Mouse (Mus musculus) stomach, embryonic 16.5 days (tissue): ENCODE results near the gene Olfr170. TPM values are rescaled to one million over a fixed set of nuclear protein-coding genes. Genes with fewer than 3 reads are reported as not detected.
"Not testable (repeated sequence)": the region's sequence is repeated elsewhere in the genome, so short reads cannot be mapped to it uniquely, and the experiment has no call there.

Experiments used
- ATAC-seq: fragments of 200-750 bp; cut with Nextera tagmentation; 2 replicates; pipeline ENCODE4 v1.8.0; 2017; ENCODE audit warnings: moderate number of reproducible peaks, moderate TSS enrichment; ENCODE audit not compliant: insufficient read depth, low FRiP score
- H3K27ac ChIP-seq: fragments of 300-500 bp; sonication (generic); 2 replicates; pipeline ENCODE4 v1.5.1; 2014; ENCODE audit warnings: low read length
- H3K27me3 ChIP-seq: fragments of 300-500 bp; sonication (generic); 2 replicates; pipeline ENCODE4 v1.6.1; 2014; ENCODE audit warnings: low read length, control low read depth, mixed read lengths; ENCODE audit not compliant: control insufficient read depth, insufficient read depth
- H3K36me3 ChIP-seq: fragments of 300-500 bp; sonication (generic); 2 replicates; pipeline ENCODE4 v1.6.1; 2014; ENCODE audit warnings: low read length; ENCODE audit not compliant: control insufficient read depth, insufficient read depth
- H3K4me1 ChIP-seq: fragments of 300-500 bp; sonication (generic); 2 replicates; pipeline ENCODE4 v1.6.1; 2014; ENCODE audit warnings: low read length, control low read depth, mixed read lengths; ENCODE audit not compliant: control insufficient read depth, insufficient read depth
- H3K4me2 ChIP-seq: fragments of 300-500 bp; sonication (generic); 2 replicates; pipeline ENCODE4 v1.6.1; 2014; ENCODE audit warnings: low read depth, low read length, mixed read lengths
- H3K4me3 ChIP-seq: fragments of 300-500 bp; sonication (generic); replicated peaks from 2 replicates; pipeline ENCODE4 v1.5.1; 2014; ENCODE audit warnings: mild to moderate bottlenecking, low read length
- H3K9ac ChIP-seq: fragments of 300-500 bp; sonication (generic); 2 replicates; pipeline ENCODE4 v1.6.1; 2014; ENCODE audit warnings: low read length
- H3K9me3 ChIP-seq: fragments of 300-500 bp; sonication (generic); replicated peaks from 2 replicates; pipeline ENCODE4 v1.6.1; 2016; ENCODE audit warnings: low read length, control low read depth; ENCODE audit not compliant: control insufficient read depth
- WGBS: fragments of 180-500 bp; shearing (Covaris S2); extraction: QIAGEN DNeasy Blood & Tissue Kit; methylation state at CpG from one replicate; pipeline ENCODE4 v1.1.7; 2014; 5-methylcytosine and 5-hydroxymethylcytosine counted together
- polyA plus RNA-seq: library from polyadenylated mRNA; unstranded; fragments of >200 nt; fragmentation: Nextera tagmentation; extraction: Ambion mirVana; gene quantifications from 2 replicates; pipeline ENCODE4 v1.2.1, GENCODE M21; 2015

The Olfr170 gene
- polyA plus RNA-seq, result not detected in 2 replicates

GRCm38 (mm10) chr16:19611782-19612181 lies at the start of gene Olfr170:
Olfr170 (minus strand) TSS chr16:19611882.
- not testable (repeated sequence) for H3K9ac ChIP-seq, H3K4me1 ChIP-seq, H3K27ac ChIP-seq, H3K4me3 ChIP-seq, H3K9me3 ChIP-seq, H3K36me3 ChIP-seq, H3K27me3 ChIP-seq, ATAC-seq, H3K4me2 ChIP-seq
- WGBS, result 89% methylated on average over 2 of the region's 2 CpGs

DNA sequence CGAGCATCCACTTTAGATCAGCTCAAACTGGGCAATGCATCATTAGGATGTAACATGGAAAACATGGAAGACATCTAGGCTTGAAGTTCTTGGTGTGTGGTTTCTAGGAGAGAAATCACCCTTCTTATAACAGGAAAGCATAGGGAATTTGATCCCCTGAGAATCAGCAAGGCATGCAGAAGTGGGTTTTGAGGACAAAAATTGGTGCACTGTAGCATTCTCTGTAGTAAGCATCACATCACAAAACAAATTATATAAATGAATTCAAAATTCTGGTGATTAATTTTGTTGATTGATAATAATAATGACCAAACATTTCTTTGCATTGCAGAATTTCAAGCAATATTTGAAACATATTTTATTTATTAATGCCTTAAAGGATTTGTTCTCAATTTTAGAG lies 18.1 kb upstream of the Olfr170 start, which contains the start of gene Olfr171:
Olfr171 (minus strand) TSS at position 101 of the 400 bp plus-strand sequence.
- no peak within 1 kb of the TSS for H3K27ac ChIP-seq
- no peak for ATAC-seq
- no peaks in the 10 kb centered on the region for H3K36me3 ChIP-seq
- WGBS, result 81% methylated on average over 1 of the region's 1 CpGs
- H3K9me3 ChIP-seq, result no peaks in the 10 kb centered on the region
- H3K4me2 ChIP-seq, result no peak within 1 kb of the TSS
- no peaks in the 10 kb centered on the region for H3K4me1 ChIP-seq
- no peak within 1 kb of the TSS for H3K4me3 ChIP-seq
- H3K9ac ChIP-seq, result no peak within 1 kb of the TSS
- no peaks in the 10 kb centered on the region for H3K27me3 ChIP-seq

DNA sequence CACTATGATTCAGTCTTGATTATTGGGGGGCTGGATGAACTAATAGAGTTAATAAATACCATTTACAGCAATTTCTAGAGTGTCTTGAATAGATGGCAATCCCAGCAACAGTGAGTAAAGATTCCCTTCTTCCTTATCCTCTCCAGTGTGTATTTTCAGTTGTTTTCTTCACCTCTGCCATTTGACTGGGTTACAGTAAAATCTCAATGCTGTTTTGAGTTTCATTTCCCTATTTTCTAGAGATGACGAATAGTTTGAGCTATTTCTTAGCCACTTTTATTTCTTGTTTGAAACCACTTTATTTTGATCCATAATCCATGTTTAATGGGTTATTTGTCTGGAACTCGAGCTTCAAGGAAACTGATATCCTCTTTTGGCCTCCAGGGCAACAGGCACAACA lies 8.5 kb downstream of the Olfr170 start:
- no peaks in the 10 kb centered on the region for H3K27me3 ChIP-seq
- H3K9me3 ChIP-seq, result no peaks in the 10 kb centered on the region
- no peaks in the 10 kb centered on the region for H3K4me1 ChIP-seq
- H3K4me2 ChIP-seq, result no peak overlapping the region
- no peak for ATAC-seq
- no peak overlapping the region for H3K4me3 ChIP-seq
- WGBS, result 55% methylated on average over 2 of the region's 2 CpGs
- no peaks in the 10 kb centered on the region for H3K36me3 ChIP-seq
- no peak overlapping the region for H3K9ac ChIP-seq
- H3K27ac ChIP-seq, result no peak overlapping the region

GRCm38 (mm10) chr16:19571709-19572108 lies 40.0 kb downstream of the Olfr170 start, which contains the start of gene Olfr169:
Olfr169 (minus strand) TSS chr16:19571809.
- not testable (repeated sequence) for H3K4me1 ChIP-seq, H3K27me3 ChIP-seq, H3K27ac ChIP-seq, H3K4me2 ChIP-seq, ATAC-seq, H3K9ac ChIP-seq, H3K9me3 ChIP-seq, H3K36me3 ChIP-seq, H3K4me3 ChIP-seq
- WGBS, result 84% methylated on average over 2 of the region's 2 CpGs

Other genes starting within 250 kb of the Olfr170 start
- gene Olfr165, start 188.7 kb downstream of the Olfr170 start, polyA plus RNA-seq, result not detected in 2 replicates
- not detected in 2 replicates for gene Olfr166, start 128.2 kb downstream of the Olfr170 start, polyA plus RNA-seq
- gene Olfr167, start 89.6 kb downstream of the Olfr170 start, polyA plus RNA-seq, result not detected in 2 replicates
- gene Olfr168, start 76.3 kb downstream of the Olfr170 start, polyA plus RNA-seq, result not detected in 2 replicates
- not detected in 2 replicates for gene Olfr169, start 40.1 kb downstream of the Olfr170 start, polyA plus RNA-seq
- not detected in 2 replicates for gene Olfr171, start 18.0 kb upstream of the Olfr170 start, polyA plus RNA-seq
- gene Lamp3, start 94.5 kb upstream of the Olfr170 start, polyA plus RNA-seq, result 0.04 and 0.14 TPM in 2 replicates
- 12.1 and 14.3 TPM in 2 replicates for gene B3gnt5, start 148.3 kb upstream of the Olfr170 start, polyA plus RNA-seq